Mouse (Mus musculus) hindbrain, postnatal 0 days (tissue): ENCODE measurements at regions not wholly inside any gene's neighbourhood (a gene's known extent, or its start where the extent isn't known, plus 50 kb on each side); places are given as distances from the start of the nearest gene placed in this dataset.

ENCODE experiments used
- ATAC-seq: fragments of 200-750 bp; cut with Nextera tagmentation; 2 replicates; pipeline ENCODE4 v1.8.0; 2017; ENCODE audit warnings: mild to moderate bottlenecking, moderate TSS enrichment, moderate library complexity
- DNase-seq: peaks from one replicate; pipeline ENCODE4 v3.0.0-alpha.2; 2015; ENCODE audit warnings: low spot score
- H3K27ac ChIP-seq: fragments of 300-500 bp; sonication (generic); 2 replicates; pipeline ENCODE4 v1.5.1; 2014; ENCODE audit warnings: mild to moderate bottlenecking
- H3K27me3 ChIP-seq: fragments of 300-500 bp; sonication (generic); 2 replicates; pipeline ENCODE4 v1.6.1; 2014; ENCODE audit warnings: low read length, mixed read lengths; ENCODE audit not compliant: insufficient read depth
- H3K36me3 ChIP-seq: fragments of 300-500 bp; sonication (generic); 2 replicates; pipeline ENCODE4 v1.6.1; 2014; ENCODE audit warnings: low read length, mixed read lengths; ENCODE audit not compliant: insufficient read depth
- H3K4me1 ChIP-seq: fragments of 300-500 bp; sonication (generic); 2 replicates; pipeline ENCODE4 v1.6.1; 2014; ENCODE audit warnings: antibody characterized with exemption, low read length, mixed read lengths; ENCODE audit not compliant: insufficient read depth
- H3K4me2 ChIP-seq: fragments of 300-500 bp; sonication (generic); 2 replicates; pipeline ENCODE4 v1.6.1; 2014; ENCODE audit warnings: low read depth, mild to moderate bottlenecking, low read length, moderate library complexity, mixed read lengths
- H3K4me3 ChIP-seq: fragments of 300-500 bp; sonication (generic); 2 replicates; pipeline ENCODE4 v1.5.1; 2014; ENCODE audit warnings: low read length
- H3K9ac ChIP-seq: fragments of 300-500 bp; sonication (generic); replicated peaks from 2 replicates; pipeline ENCODE4 v1.6.1; 2014; ENCODE audit warnings: mild to moderate bottlenecking, low read length, moderate library complexity, mixed read lengths
- H3K9me3 ChIP-seq: fragments of 300-500 bp; sonication (generic); 2 replicates; pipeline ENCODE4 v1.6.1; 2016; ENCODE audit warnings: low read length, mixed read lengths
- CTCF ChIP-seq: IDR thresholded peaks from 2 replicates; pipeline ENCODE4 v1.5.1; 2016; ENCODE audit warnings: antibody characterized with exemption, control low read depth, low read depth
- WGBS: fragments of 180-500 bp; shearing (Covaris S2); extraction: QIAGEN DNeasy Blood & Tissue Kit; methylation state at CpG from one replicate; pipeline ENCODE4 v1.1.7; 2014; 5-methylcytosine and 5-hydroxymethylcytosine counted together

DNA sequence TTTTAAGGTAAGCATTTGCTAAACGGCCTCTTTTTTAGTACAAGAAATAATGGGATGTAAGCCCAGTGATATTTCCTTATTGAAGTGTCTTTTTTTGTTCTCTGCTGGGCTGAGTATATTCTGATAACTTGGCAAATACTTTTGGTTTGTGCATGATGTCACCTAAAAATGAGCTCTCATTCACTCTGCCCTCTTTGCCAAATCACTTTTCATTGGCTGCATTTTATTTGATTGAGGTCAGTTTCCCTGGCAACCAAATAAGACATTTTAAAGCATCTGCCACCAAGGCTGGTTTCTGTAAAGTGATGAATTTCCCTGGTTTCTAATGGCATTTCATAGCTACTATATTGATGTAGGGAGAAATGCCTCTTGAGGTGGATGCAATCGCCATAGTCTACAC, 50.4 kb upstream of the Tmc1 start:
- Histone ChIP-seq H3K36me3 (no peaks in the 10 kb centered on the region), H3K27me3 (no peaks in the 10 kb centered on the region), H3K4me1 (no peaks in the 10 kb centered on the region), H3K27ac (no peak overlapping the region), H3K4me2 (no peak overlapping the region), H3K9ac (no peak overlapping the region), H3K4me3 (no peak overlapping the region), H3K9me3 (no peaks in the 10 kb centered on the region)
- DNase-seq (peak; percentile 32), ATAC-seq (peak; percentile 61; the same call in 1 of the 2 replicates)
- WGBS = 66% methylated on average over 2 of the region's 2 CpGs
- TF ChIP-seq CTCF = no peak
